Mouse (Mus musculus) embryonic fibroblast, embryonic 13.5 days (primary cell): ENCODE measurements at regions not wholly inside any gene's neighbourhood (a gene's known extent, or its start where the extent isn't known, plus 50 kb on each side); places are given as distances from the start of the nearest gene placed in this dataset.

Experiments used
- H3K27ac ChIP-seq: 2 replicates; pipeline ENCODE4 v1.5.1; 2012; ENCODE audit warnings: low read length, control low read depth, inconsistent platforms; ENCODE audit not compliant: insufficient read depth
- H3K4me1 ChIP-seq: 2 replicates; pipeline ENCODE4 v1.6.1; 2011; ENCODE audit warnings: low read length; ENCODE audit not compliant: control insufficient read depth, insufficient read depth
- H3K4me3 ChIP-seq: 2 replicates; pipeline ENCODE4 v1.5.1; 2011; ENCODE audit warnings: mild to moderate bottlenecking, control low read depth, low read length; ENCODE audit not compliant: insufficient read depth
- CTCF ChIP-seq: IDR thresholded peaks from 2 replicates; pipeline ENCODE4 v1.5.1; 2011; ENCODE audit warnings: mild to moderate bottlenecking, control low read depth, low read length, moderate library complexity, borderline replicate concordance; ENCODE audit not compliant: insufficient read depth
- POLR2A ChIP-seq: IDR thresholded peaks from 2 replicates; pipeline ENCODE4 v1.6.1; 2011; ENCODE audit warnings: low read depth, mild to moderate bottlenecking, control low read depth, low read length, moderate library complexity

- Histone ChIP-seq H3K27ac (no peak overlapping the region), H3K4me3 (no peak overlapping the region), H3K4me1 (no peaks in the 10 kb centered on the region)
- TF ChIP-seq CTCF (no peak), POLR2A (no peak)
Measured at GRCm38 (mm10) chr19:28205691-28206090, 194.7 kb upstream of the Rfx3 start.

- Histone ChIP-seq H3K27ac (no peak overlapping the region), H3K4me1 (no peaks in the 10 kb centered on the region), H3K4me3 (no peak overlapping the region)
- TF ChIP-seq CTCF (no peak), POLR2A (no peak)
Measured at GRCm38 (mm10) chr19:28203719-28204118, 192.8 kb upstream of the Rfx3 start.

GRCm38 (mm10) chr19:28199385-28199784, 188.4 kb upstream of the Rfx3 start:
- TF ChIP-seq CTCF: no peak
- TF ChIP-seq POLR2A: no peak
- Histone ChIP-seq H3K4me3 (no peak overlapping the region), H3K27ac (no peak overlapping the region), H3K4me1 (no peaks in the 10 kb centered on the region)

GRCm38 (mm10) chr19:28196881-28197280, 185.9 kb upstream of the Rfx3 start:
- no peak overlapping the region for H3K27ac ChIP-seq
- H3K4me3 ChIP-seq: no peak overlapping the region
- no peaks in the 10 kb centered on the region for H3K4me1 ChIP-seq
- TF ChIP-seq CTCF: no peak
- no peak for TF ChIP-seq POLR2A

GRCm38 (mm10) chr19:28192248-28192647, 181.3 kb upstream of the Rfx3 start:
- TF ChIP-seq POLR2A (no peak), CTCF (no peak)
- Histone ChIP-seq H3K27ac (no peak overlapping the region), H3K4me3 (no peak overlapping the region), H3K4me1 (no peaks in the 10 kb centered on the region)

- Histone ChIP-seq H3K27ac (no peak overlapping the region), H3K4me3 (no peak overlapping the region), H3K4me1 (no peaks in the 10 kb centered on the region)
- TF ChIP-seq CTCF: no peak
- no peak for TF ChIP-seq POLR2A
Measured at GRCm38 (mm10) chr19:28191428-28192116, 180.6 kb upstream of the Rfx3 start.

- TF ChIP-seq CTCF (no peak), POLR2A (no peak)
- H3K4me3 ChIP-seq: no peak overlapping the region
- H3K4me1 ChIP-seq: no peaks in the 10 kb centered on the region
- H3K27ac ChIP-seq: no peak overlapping the region
Measured at GRCm38 (mm10) chr19:28190250-28190649, 179.3 kb upstream of the Rfx3 start.

- Histone ChIP-seq H3K4me3 (no peak overlapping the region), H3K4me1 (no peaks in the 10 kb centered on the region), H3K27ac (no peak overlapping the region)
- TF ChIP-seq POLR2A (no peak), CTCF (no peak)
Measured at GRCm38 (mm10) chr19:28188363-28188762, 177.4 kb upstream of the Rfx3 start.

- H3K27ac ChIP-seq: no peak overlapping the region
Measured at GRCm38 (mm10) chr19:28182411-28183182, 171.6 kb upstream of the Rfx3 start.

GRCm38 (mm10) chr19:28181171-28181570, 170.2 kb upstream of the Rfx3 start:
- TF ChIP-seq CTCF: no peak
- TF ChIP-seq POLR2A: no peak
- Histone ChIP-seq H3K4me1 (no peaks in the 10 kb centered on the region), H3K4me3 (no peak overlapping the region), H3K27ac (no peak overlapping the region)

More at GRCm38 (mm10) chr19:28182411-28183182, 171.6 kb upstream of the Rfx3 start:
- H3K4me3 ChIP-seq: no peak overlapping the region
- TF ChIP-seq POLR2A (no peak), CTCF (no peak)
- no peaks in the 10 kb centered on the region for H3K4me1 ChIP-seq
